Comparison of ENCODE assay signal across 9 mouse cellular contexts in the genomic region with DNA sequence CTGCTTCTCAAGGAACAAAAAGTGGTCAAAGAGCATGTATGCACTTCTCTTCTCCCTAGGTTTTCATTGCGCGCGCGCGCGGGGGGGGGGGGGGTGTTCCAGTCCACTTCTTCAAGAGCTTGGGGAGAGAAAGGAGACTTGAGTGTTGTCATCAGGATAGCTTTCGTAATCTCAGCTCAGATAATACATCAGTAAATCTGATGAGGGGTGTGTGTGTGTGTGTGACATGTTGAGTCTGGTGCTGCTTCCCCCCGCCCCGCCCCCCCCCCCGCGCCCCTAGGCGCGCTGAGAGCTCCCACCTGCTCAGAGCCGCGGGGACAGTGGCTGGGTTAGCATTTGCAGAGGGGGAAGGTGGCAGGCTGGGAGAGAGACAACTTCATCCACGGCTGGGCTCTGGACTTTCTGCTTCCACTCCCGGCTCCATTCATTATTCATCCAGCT. TPM values are rescaled to one million over a fixed set of nuclear protein-coding genes. Genes with fewer than 3 reads are reported as not detected.
DNase-seq lines count a peak whose midpoint lies in the region; ATAC-seq and TF ChIP-seq lines count a peak whose summit lies in the region.
"Had no signal": no experiment of that assay in that cellular context is flagged by ENCODE, and none has a peak within 500 bp of the region (broad histone marks: within the 10 kb centered on the region; RNA-seq: fewer than 3 reads in every experiment).

No protein-coding gene starts in this region.

- no peak for TF ChIP-seq CTCF in left cerebral cortex, adult 2 months (IDR thresholded peaks at IDR 0.05)
- TF ChIP-seq CTCF in small intestine, adult 2 months (IDR thresholded peaks at IDR 0.05; ENCODE audit: extremely low read depth, insufficient read length, insufficient replicate concordance, low read depth, low read length), result no peak
- TF ChIP-seq CTCF in thymus, adult 2 months (IDR thresholded peaks at IDR 0.05; ENCODE audit: borderline replicate concordance, control insufficient read depth, extremely low read depth, insufficient read depth, low read length, poor library complexity), result no peak

- ATAC-seq in forebrain, embryonic 13.5 days, result no peak
- no peak for ATAC-seq in limb, embryonic 14.5 days (ENCODE audit: low FRiP score, low read depth)

- intact Hi-C loops in left cerebral cortex, adult 2 months (cut with DNase I), result loop anchor here (2.0 kb wide), 2 partner anchors 81 to 205 kb away; no protein-coding TSS in a partner anchor
- intact Hi-C loops in left cerebral cortex, postnatal 14 days (cut with DNase I), result loop anchor here (10.0 kb wide), 1 partner anchor 309 kb away; no protein-coding TSS in a partner anchor

- TF ChIP-seq POLR2A in limb, embryonic 14.5 days (IDR thresholded peaks at IDR 0.05; ENCODE audit: borderline replicate concordance, extremely low read depth, insufficient read depth, insufficient read length), result no peak
- no peak for TF ChIP-seq POLR2A in small intestine, adult 2 months (IDR thresholded peaks at IDR 0.05; ENCODE audit: low read depth, low read length)
- no peak for TF ChIP-seq POLR2A in thymus, adult 2 months (IDR thresholded peaks at IDR 0.05; ENCODE audit: control insufficient read depth, extremely low read depth, insufficient read depth, low read length, poor library complexity)

- H3K4me2 ChIP-seq in forebrain, embryonic 13.5 days, result peak overlapping the region; percentile 83
- H3K4me2 ChIP-seq in limb, embryonic 14.5 days (replicated peaks; ENCODE audit: low read depth, low read length, severe bottlenecking), result peak overlapping the region; percentile 66

- H3K4me1 ChIP-seq in forebrain, embryonic 13.5 days, result peaks cover 25% of the 10 kb centered on the region
- H3K4me1 ChIP-seq in limb, embryonic 14.5 days (ENCODE audit: control insufficient read depth, insufficient read depth, low read length), result peaks cover 14% of the 10 kb centered on the region
- peaks cover 3% of the 10 kb centered on the region; the same call in 1 of the 2 replicates for H3K4me1 ChIP-seq in small intestine, adult 2 months (ENCODE audit: control insufficient read depth, insufficient read depth, insufficient read length, low read length)
- H3K4me1 ChIP-seq in thymus, adult 2 months (replicated peaks; ENCODE audit: control insufficient read depth, insufficient read depth, low read length), result peaks cover 4% of the 10 kb centered on the region; the same call in 1 of the 2 replicates

- H3K27me3 ChIP-seq in forebrain, embryonic 13.5 days, result no peaks in the 10 kb centered on the region
- no peaks in the 10 kb centered on the region for H3K27me3 ChIP-seq in limb, embryonic 14.5 days (ENCODE audit: control insufficient read depth, insufficient read depth, low read length)
- H3K27me3 ChIP-seq in small intestine, adult 2 months (ENCODE audit: control insufficient read depth, insufficient read depth, low read length), result 0 out of 2 replicates have a peak, but pooled peaks cover 2% of the 10 kb centered on the region
- peaks cover 4% of the 10 kb centered on the region; the same call in 1 of the 2 replicates for H3K27me3 ChIP-seq in thymus, adult 2 months (ENCODE audit: control insufficient read depth, insufficient read depth, low read length)

- H3K9me3 ChIP-seq in forebrain, embryonic 13.5 days (replicated peaks), result no peaks in the 10 kb centered on the region
- no peaks in the 10 kb centered on the region for H3K9me3 ChIP-seq in limb, embryonic 14.5 days (ENCODE audit: control insufficient read depth, low read length)

- H3K4me3 ChIP-seq in left cerebral cortex, adult 2 months, result peak overlapping the region; percentile 73
- peak overlapping the region; percentile 63 for H3K4me3 ChIP-seq in forebrain, embryonic 13.5 days
- peak overlapping the region; percentile 56 for H3K4me3 ChIP-seq in limb, embryonic 14.5 days (replicated peaks; ENCODE audit: low read length)
- H3K4me3 ChIP-seq in small intestine, adult 2 months (ENCODE audit: low read depth, low read length), result peak overlapping the region; percentile 23
- H3K4me3 ChIP-seq in thymus, adult 2 months (ENCODE audit: control insufficient read depth, insufficient read depth, low read length), result no peak overlapping the region

- H3K27ac ChIP-seq in left cerebral cortex, adult 2 months, result no peak overlapping the region
- H3K27ac ChIP-seq in forebrain, embryonic 13.5 days, result no peak overlapping the region
- H3K27ac ChIP-seq in limb, embryonic 14.5 days (replicated peaks; ENCODE audit: low read depth, low read length), result no peak overlapping the region
- H3K27ac ChIP-seq in small intestine, adult 2 months (ENCODE audit: insufficient read depth, low read depth, low read length), result no peak overlapping the region
- H3K27ac ChIP-seq in thymus, adult 2 months (ENCODE audit: control insufficient read depth, insufficient read depth, low read length), result no peak overlapping the region

- WGBS in forebrain, embryonic 13.5 days, result 0% methylated on average over 11 of the region's 17 CpGs
- 2% methylated on average over 10 of the region's 17 CpGs for WGBS in limb, embryonic 14.5 days
- WGBS in small intestine, adult 2 months, result 1% methylated on average over 17 of the region's 17 CpGs
- WGBS in thymus, adult 2 months, result 5% methylated on average over 17 of the region's 17 CpGs

- no peak for DNase-seq in left cerebral cortex, adult 2 months (ENCODE audit: extremely low spot score in 1 of 2, low spot score in 2 of 2)
- DNase-seq in left cerebral cortex, postnatal 14 days (ENCODE audit: low spot score in 2 of 2), result no peak
- DNase-seq in limb, embryonic 14.5 days (ENCODE audit: low spot score), result peak; percentile 5
- DNase-seq in cerebellum, postnatal 10 days, result no peak
- DNase-seq in cerebellum, adult 9-10 months, result no peak
- no peak for DNase-seq in thymus, adult 2 months
- DNase-seq: gastrocnemius, postnatal 25 days had no signal

- peak overlapping the region; percentile 76 for H3K9ac ChIP-seq in forebrain, embryonic 13.5 days
- peak overlapping the region; percentile 52; the same call in 1 of the 2 replicates for H3K9ac ChIP-seq in limb, embryonic 14.5 days (ENCODE audit: low read depth, low read length, severe bottlenecking)

- H3K36me3 ChIP-seq in forebrain, embryonic 13.5 days (ENCODE audit: poor library complexity, severe bottlenecking), result no peaks in the 10 kb centered on the region
- H3K36me3 ChIP-seq in limb, embryonic 14.5 days (ENCODE audit: control insufficient read depth, insufficient read depth, low read length), result no peaks in the 10 kb centered on the region
- no peaks in the 10 kb centered on the region for H3K36me3 ChIP-seq in small intestine, adult 2 months (ENCODE audit: control insufficient read depth, insufficient read depth, low read length)
- H3K36me3 ChIP-seq in thymus, adult 2 months (ENCODE audit: control insufficient read depth, insufficient read depth, low read length), result no peaks in the 10 kb centered on the region

RNA-seq across cellular contexts. Expression of gene Fras1, which starts 1.7 kb away (rescaled TPM):
- total RNA-seq in left cerebral cortex, adult 2 months (2021), result 10 to 100 TPM; 23.0 to 25.2 TPM
- 10 to 100 TPM; 20.2 to 20.8 TPM for total RNA-seq in left cerebral cortex, postnatal 14 days (2021)
- polyA plus RNA-seq in forebrain, embryonic 13.5 days (2015; fragmentation: Nextera tagmentation; extraction: Ambion mirVana), result 6.3 and 7.4 TPM in 2 replicates
- polyA plus RNA-seq in limb, embryonic 14.5 days (2012; rRNA removed), result 10.5 and 11.5 TPM in 2 replicates
- polyA plus RNA-seq in limb, embryonic 14.5 days (2014; fragmentation: Nextera tagmentation; extraction: Ambion mirVana), result 30.4 and 30.5 TPM in 2 replicates
- 0.29 and 0.56 TPM in 2 replicates for polyA plus RNA-seq in small intestine, adult 2 months (2012; rRNA removed)
- polyA plus RNA-seq in thymus, adult 2 months (2012; rRNA removed), result 0.55 and 0.69 TPM in 2 replicates
